Mouse (Mus musculus) lung, postnatal 0 days (tissue): ENCODE results near the gene Ccdc74a.

Experiments
- CTCF ChIP-seq: IDR thresholded peaks from 2 replicates; pipeline ENCODE4 v1.5.1; 2016; ENCODE audit warnings: antibody characterized with exemption, mild to moderate bottlenecking
- EP300 ChIP-seq: IDR thresholded peaks from 2 replicates; pipeline ENCODE4 v1.6.1; 2016; ENCODE audit warnings: antibody characterized with exemption, mild to moderate bottlenecking, control low read depth

DNA sequence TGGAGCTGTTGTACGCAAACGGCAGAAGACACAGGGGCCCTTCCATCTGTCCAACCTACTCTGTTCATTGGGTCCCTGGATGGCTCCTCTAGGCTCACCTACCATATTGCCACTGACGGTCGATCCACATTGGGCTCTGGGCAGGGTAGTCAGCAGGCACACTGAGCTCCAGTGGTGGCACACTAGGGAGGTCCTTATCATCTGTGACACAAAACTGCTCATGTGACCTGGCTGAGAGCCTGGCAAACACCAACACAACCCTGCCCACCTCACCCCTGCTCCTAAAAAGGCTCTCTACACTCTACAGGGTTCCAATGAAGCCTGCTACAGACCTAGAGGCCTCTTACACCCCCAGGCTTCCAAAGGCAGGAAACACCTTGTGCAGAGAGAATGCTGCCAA, 6.3 kb downstream of the Ccdc74a start:
- no peak for TF ChIP-seq CTCF
- no peak for TF ChIP-seq EP300
